Comparison of ENCODE assay signal across 8 mouse cellular contexts in the genomic region with DNA sequence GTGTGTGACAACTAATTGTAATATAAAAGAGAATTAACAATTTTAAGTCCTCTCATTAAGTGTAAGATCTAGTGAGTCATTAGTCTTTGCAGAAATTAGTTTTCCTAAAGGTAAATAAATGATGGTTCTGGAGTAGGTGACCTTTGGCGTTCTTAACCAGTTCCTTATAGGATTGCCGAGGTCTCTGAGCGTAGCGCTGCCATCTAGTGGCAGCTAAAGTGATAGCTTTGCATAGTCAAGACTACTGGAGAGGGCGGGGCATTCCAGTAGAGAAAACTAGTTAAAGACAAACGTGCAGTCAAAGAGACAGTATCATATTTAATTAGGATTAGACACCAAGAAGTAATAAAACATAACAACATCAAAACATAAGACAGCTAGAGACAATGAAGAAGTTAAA.
DNase-seq lines count a peak whose midpoint lies in the region; ATAC-seq and TF ChIP-seq lines count a peak whose summit lies in the region.

No protein-coding gene starts in this region.

- H3K9ac ChIP-seq in hindbrain, embryonic 15.5 days = no peak overlapping the region
- H3K9ac ChIP-seq in midbrain, embryonic 11.5 days (ENCODE audit: low read length) = no peak overlapping the region

- no peak overlapping the region for H3K4me3 ChIP-seq in hindbrain, embryonic 15.5 days
- no peak overlapping the region for H3K4me3 ChIP-seq in left cerebral cortex, adult 2 months
- no peak overlapping the region for H3K4me3 ChIP-seq in midbrain, embryonic 11.5 days (ENCODE audit: low read depth, low read length)

- H3K4me1 ChIP-seq in hindbrain, embryonic 15.5 days (replicated peaks) = no peaks in the 10 kb centered on the region
- no peaks in the 10 kb centered on the region for H3K4me1 ChIP-seq in midbrain, embryonic 11.5 days (ENCODE audit: control insufficient read depth, insufficient read depth, low read length)

- peak; percentile 3 for DNase-seq in CD4-positive, CD25-positive, alpha-beta regulatory T cell, adult 2 months (ENCODE audit: low read depth, low spot score)
- peak; percentile 81 for DNase-seq in ZHBTc4 (ENCODE audit: low read depth, low spot score)
- DNase-seq in left cerebral cortex, adult 2 months (ENCODE audit: extremely low spot score in 1 of 2, low spot score in 2 of 2) = peak; percentile 27 to 46
- peak; percentile 92 for DNase-seq in midbrain, embryonic 11.5 days (ENCODE audit: low spot score, missing footprints)
- peak; percentile 12 for DNase-seq in testis, postnatal 14 days (ENCODE audit: low spot score)

- ATAC-seq in CD4-positive, CD25-positive, alpha-beta regulatory T cell, adult 4 months = no peak
- peak; percentile 98 for ATAC-seq in common myeloid progenitor, adult 5-6 weeks (replicated peaks; ENCODE audit: low read depth, poor library complexity, severe bottlenecking)
- peak; percentile 77; the same call in 1 of the 2 replicates for ATAC-seq in hindbrain, embryonic 15.5 days (ENCODE audit: low FRiP score, low read depth)
- ATAC-seq in midbrain, embryonic 11.5 days (ENCODE audit: low FRiP score) = peak; percentile 90

- H3K36me3 ChIP-seq in hindbrain, embryonic 15.5 days = no peaks in the 10 kb centered on the region
- H3K36me3 ChIP-seq in midbrain, embryonic 11.5 days (ENCODE audit: control insufficient read depth, insufficient read depth, low read length) = no peaks in the 10 kb centered on the region

- H3K9me3 ChIP-seq in hindbrain, embryonic 15.5 days = no peaks in the 10 kb centered on the region
- no peaks in the 10 kb centered on the region for H3K9me3 ChIP-seq in midbrain, embryonic 11.5 days (ENCODE audit: control insufficient read depth, low read length)

- no peak overlapping the region for H3K4me2 ChIP-seq in hindbrain, embryonic 15.5 days
- H3K4me2 ChIP-seq in midbrain, embryonic 11.5 days = no peak overlapping the region

- TF ChIP-seq CTCF in left cerebral cortex, adult 2 months (IDR thresholded peaks at IDR 0.05) = peak; percentile 78

- intact Hi-C loops in left cerebral cortex, adult 2 months (cut with DNase I) = loop anchor here (5.0 to 10.0 kb wide), 2 partner anchors 282 to 420 kb away; no protein-coding TSS in a partner anchor

- WGBS in hindbrain, embryonic 15.5 days = 8% methylated on average over 6 of the region's 6 CpGs
- 6% methylated on average over 6 of the region's 6 CpGs for WGBS in midbrain, embryonic 11.5 days

- no peak overlapping the region for H3K27ac ChIP-seq in hindbrain, embryonic 15.5 days (replicated peaks)
- H3K27ac ChIP-seq in left cerebral cortex, adult 2 months = no peak overlapping the region
- H3K27ac ChIP-seq in midbrain, embryonic 11.5 days (ENCODE audit: low read depth, low read length) = no peak overlapping the region

- H3K27me3 ChIP-seq in hindbrain, embryonic 15.5 days = no peaks in the 10 kb centered on the region
- no peaks in the 10 kb centered on the region for H3K27me3 ChIP-seq in midbrain, embryonic 11.5 days (ENCODE audit: control insufficient read depth, insufficient read depth, low read length)

Comparison
In these comparisons a context has a peak if more than half of its experiments do, and no peak if none do; other contexts are left out.
1. DNase-seq: peak in every context shown above with its lines; median percentile 92 in midbrain, embryonic 11.5 days; 81 in ZHBTc4; 36 in left cerebral cortex, adult 2 months; 12 in testis, postnatal 14 days; 3 in CD4-positive, CD25-positive, alpha-beta regulatory T cell, adult 2 months.